Mouse (Mus musculus): ENCODE results near the gene Caln1. TPM values are rescaled to one million over a fixed set of nuclear protein-coding genes. Genes with fewer than 3 reads are reported as not detected.

The Caln1 gene
- polyA plus RNA-seq, 1 experiment: not detected

- TF ChIP-seq POLR2A (IDR thresholded peaks at IDR 0.05; ENCODE audit: low read depth, low read length) (no peak), CTCF (IDR thresholded peaks at IDR 0.05; ENCODE audit: extremely low read depth, insufficient read length, insufficient replicate concordance, low read depth, low read length) (no peak)
- Histone ChIP-seq H3K27ac (ENCODE audit: insufficient read depth, low read depth, low read length) (no peak overlapping the region), H3K36me3 (ENCODE audit: control insufficient read depth, insufficient read depth, low read length) (no peaks in the 10 kb centered on the region), H3K4me3 (ENCODE audit: low read depth, low read length) (no peak overlapping the region), H3K27me3 (ENCODE audit: control insufficient read depth, insufficient read depth, low read length) (no peaks in the 10 kb centered on the region), H3K4me1 (ENCODE audit: control insufficient read depth, insufficient read depth, insufficient read length, low read length) (no peaks in the 10 kb centered on the region)
- WGBS: 72% methylated on average over 6 of the region's 6 CpGs
These were observed 146.1 kb downstream of the Caln1 start for GRCm38 (mm10) chr5:130515395-130515794.

- WGBS: 56% methylated on average over 2 of the region's 2 CpGs
- no peaks in the 10 kb centered on the region for H3K4me1 ChIP-seq (ENCODE audit: control insufficient read depth, insufficient read depth, insufficient read length, low read length)
- H3K36me3 ChIP-seq (ENCODE audit: control insufficient read depth, insufficient read depth, low read length): no peaks in the 10 kb centered on the region
- H3K27me3 ChIP-seq (ENCODE audit: control insufficient read depth, insufficient read depth, low read length): no peaks in the 10 kb centered on the region
- no peak overlapping the region for H3K4me3 ChIP-seq (ENCODE audit: low read depth, low read length)
- TF ChIP-seq CTCF (IDR thresholded peaks at IDR 0.05; ENCODE audit: extremely low read depth, insufficient read length, insufficient replicate concordance, low read depth, low read length): peak; percentile 17; the same call in 1 of the 2 replicates
- TF ChIP-seq POLR2A (IDR thresholded peaks at IDR 0.05; ENCODE audit: low read depth, low read length): no peak
- no peak overlapping the region for H3K27ac ChIP-seq (ENCODE audit: insufficient read depth, low read depth, low read length)
These were observed 151.3 kb downstream of the Caln1 start for GRCm38 (mm10) chr5:130520527-130520926.

- 83% methylated on average over 2 of the region's 2 CpGs for WGBS
- no peaks in the 10 kb centered on the region for H3K27me3 ChIP-seq (ENCODE audit: control insufficient read depth, insufficient read depth, low read length)
- H3K36me3 ChIP-seq (ENCODE audit: control insufficient read depth, insufficient read depth, low read length): no peaks in the 10 kb centered on the region
- H3K4me1 ChIP-seq (ENCODE audit: control insufficient read depth, insufficient read depth, insufficient read length, low read length): no peaks in the 10 kb centered on the region
- H3K27ac ChIP-seq (ENCODE audit: insufficient read depth, low read depth, low read length): no peak overlapping the region
- no peak overlapping the region for H3K4me3 ChIP-seq (ENCODE audit: low read depth, low read length)
- TF ChIP-seq POLR2A (IDR thresholded peaks at IDR 0.05; ENCODE audit: low read depth, low read length) (no peak), CTCF (IDR thresholded peaks at IDR 0.05; ENCODE audit: extremely low read depth, insufficient read length, insufficient replicate concordance, low read depth, low read length) (no peak)
These were observed 158.2 kb downstream of the Caln1 start for GRCm38 (mm10) chr5:130527416-130527815.

DNA sequence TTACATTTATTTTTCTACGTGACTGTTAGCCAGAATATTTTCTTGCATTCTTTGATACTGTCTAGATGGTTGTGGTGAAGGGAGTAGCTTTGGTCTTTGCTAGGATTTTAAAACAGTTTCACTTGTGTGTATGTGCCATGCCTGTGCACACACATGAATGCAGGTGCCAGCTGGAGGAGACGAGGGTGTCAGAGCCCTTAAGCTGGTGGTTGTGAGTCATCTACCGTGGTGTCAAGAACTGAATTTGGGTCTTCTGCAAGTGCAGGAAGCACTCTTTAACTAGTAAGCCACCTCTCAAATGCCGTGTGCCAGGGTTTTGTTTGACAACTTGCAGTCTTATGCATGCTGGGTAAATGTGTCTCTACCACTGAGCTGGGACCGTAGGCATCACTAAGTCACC lies 178.2 kb downstream of the Caln1 start:
- WGBS: 84% methylated on average over 5 of the region's 5 CpGs
- Histone ChIP-seq H3K27me3 (ENCODE audit: control insufficient read depth, insufficient read depth, low read length) (no peaks in the 10 kb centered on the region), H3K4me1 (ENCODE audit: control insufficient read depth, insufficient read depth, insufficient read length, low read length) (no peaks in the 10 kb centered on the region), H3K4me3 (ENCODE audit: low read depth, low read length) (no peak overlapping the region), H3K36me3 (ENCODE audit: control insufficient read depth, insufficient read depth, low read length) (no peaks in the 10 kb centered on the region), H3K27ac (ENCODE audit: insufficient read depth, low read depth, low read length) (no peak overlapping the region)
- TF ChIP-seq CTCF (IDR thresholded peaks at IDR 0.05; ENCODE audit: extremely low read depth, insufficient read length, insufficient replicate concordance, low read depth, low read length) (no peak), POLR2A (IDR thresholded peaks at IDR 0.05; ENCODE audit: low read depth, low read length) (no peak)

DNA sequence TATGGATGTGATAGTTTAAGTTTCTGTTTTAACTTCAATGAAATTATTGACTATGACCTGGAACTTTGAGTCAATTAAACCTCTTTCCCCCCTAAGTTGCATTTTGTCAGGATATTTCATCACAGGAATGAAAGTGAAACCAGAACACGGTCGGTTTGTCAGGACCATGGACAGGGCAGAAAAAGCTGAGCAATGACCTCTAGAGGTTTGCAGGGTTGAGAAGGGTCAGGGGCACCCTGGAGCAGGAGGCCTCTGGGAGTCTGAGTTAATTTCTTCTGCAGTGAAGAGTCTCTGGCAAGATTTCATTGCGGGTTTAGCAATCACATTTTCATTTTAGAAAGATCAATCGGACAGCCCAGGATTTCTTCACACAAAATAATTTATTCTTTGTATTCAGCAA lies 184.7 kb downstream of the Caln1 start:
- WGBS: 49% methylated on average over 4 of the region's 4 CpGs

GRCm38 (mm10) chr5:130563146-130563545 lies 193.9 kb downstream of the Caln1 start:
- H3K27ac ChIP-seq (ENCODE audit: insufficient read depth, low read depth, low read length): no peak overlapping the region
- no peaks in the 10 kb centered on the region for H3K4me1 ChIP-seq (ENCODE audit: control insufficient read depth, insufficient read depth, insufficient read length, low read length)
- 67% methylated on average over 3 of the region's 3 CpGs for WGBS
- H3K36me3 ChIP-seq (ENCODE audit: control insufficient read depth, insufficient read depth, low read length): no peaks in the 10 kb centered on the region
- no peak overlapping the region for H3K4me3 ChIP-seq (ENCODE audit: low read depth, low read length)
- no peaks in the 10 kb centered on the region for H3K27me3 ChIP-seq (ENCODE audit: control insufficient read depth, insufficient read depth, low read length)
- no peak for TF ChIP-seq CTCF (IDR thresholded peaks at IDR 0.05; ENCODE audit: extremely low read depth, insufficient read length, insufficient replicate concordance, low read depth, low read length)
- TF ChIP-seq POLR2A (IDR thresholded peaks at IDR 0.05; ENCODE audit: low read depth, low read length): no peak

More for the DNA sequence above, 184.7 kb downstream of the Caln1 start:
- H3K4me1 ChIP-seq (ENCODE audit: control insufficient read depth, insufficient read depth, insufficient read length, low read length): no peaks in the 10 kb centered on the region
- H3K4me3 ChIP-seq (ENCODE audit: low read depth, low read length): no peak overlapping the region
- H3K27me3 ChIP-seq (ENCODE audit: control insufficient read depth, insufficient read depth, low read length): no peaks in the 10 kb centered on the region
- no peak overlapping the region for H3K27ac ChIP-seq (ENCODE audit: insufficient read depth, low read depth, low read length)
- no peak for TF ChIP-seq CTCF (IDR thresholded peaks at IDR 0.05; ENCODE audit: extremely low read depth, insufficient read length, insufficient replicate concordance, low read depth, low read length)
- no peak for TF ChIP-seq POLR2A (IDR thresholded peaks at IDR 0.05; ENCODE audit: low read depth, low read length)
- no peaks in the 10 kb centered on the region for H3K36me3 ChIP-seq (ENCODE audit: control insufficient read depth, insufficient read depth, low read length)

GRCm38 (mm10) chr5:130566002-130566401 lies 196.7 kb downstream of the Caln1 start:
- Histone ChIP-seq H3K27ac (ENCODE audit: insufficient read depth, low read depth, low read length) (no peak overlapping the region), H3K27me3 (ENCODE audit: control insufficient read depth, insufficient read depth, low read length) (no peaks in the 10 kb centered on the region), H3K4me1 (ENCODE audit: control insufficient read depth, insufficient read depth, insufficient read length, low read length) (no peaks in the 10 kb centered on the region), H3K36me3 (ENCODE audit: control insufficient read depth, insufficient read depth, low read length) (no peaks in the 10 kb centered on the region), H3K4me3 (ENCODE audit: low read depth, low read length) (no peak overlapping the region)
- TF ChIP-seq CTCF (IDR thresholded peaks at IDR 0.05; ENCODE audit: extremely low read depth, insufficient read length, insufficient replicate concordance, low read depth, low read length): no peak
- TF ChIP-seq POLR2A (IDR thresholded peaks at IDR 0.05; ENCODE audit: low read depth, low read length): no peak
- 90% methylated on average over 3 of the region's 3 CpGs for WGBS
